Mouse (Mus musculus) activated CD4-positive, CD25-positive, alpha-beta regulatory T cell, adult 4 months (primary cell): ENCODE results near the gene Klhl18. TPM values are rescaled to one million over a fixed set of nuclear protein-coding genes. Genes with fewer than 3 reads are reported as not detected.

Experiments
- ATAC-seq: one replicate; pipeline ENCODE4 v1.8.0; 2017
- polyA plus RNA-seq, 2 experiments: library from polyadenylated mRNA; unstranded; fragments of 100-300 nt; shearing (Covaris generic); gene quantifications; one replicate each; pipeline ENCODE4 v1.2.1; 2017

Gene Klhl18
- polyA plus RNA-seq: 10 to 100 TPM in 1 of 2 experiments, 1 to 10 TPM in 1; 9.3 to 11.2 TPM

DNA sequence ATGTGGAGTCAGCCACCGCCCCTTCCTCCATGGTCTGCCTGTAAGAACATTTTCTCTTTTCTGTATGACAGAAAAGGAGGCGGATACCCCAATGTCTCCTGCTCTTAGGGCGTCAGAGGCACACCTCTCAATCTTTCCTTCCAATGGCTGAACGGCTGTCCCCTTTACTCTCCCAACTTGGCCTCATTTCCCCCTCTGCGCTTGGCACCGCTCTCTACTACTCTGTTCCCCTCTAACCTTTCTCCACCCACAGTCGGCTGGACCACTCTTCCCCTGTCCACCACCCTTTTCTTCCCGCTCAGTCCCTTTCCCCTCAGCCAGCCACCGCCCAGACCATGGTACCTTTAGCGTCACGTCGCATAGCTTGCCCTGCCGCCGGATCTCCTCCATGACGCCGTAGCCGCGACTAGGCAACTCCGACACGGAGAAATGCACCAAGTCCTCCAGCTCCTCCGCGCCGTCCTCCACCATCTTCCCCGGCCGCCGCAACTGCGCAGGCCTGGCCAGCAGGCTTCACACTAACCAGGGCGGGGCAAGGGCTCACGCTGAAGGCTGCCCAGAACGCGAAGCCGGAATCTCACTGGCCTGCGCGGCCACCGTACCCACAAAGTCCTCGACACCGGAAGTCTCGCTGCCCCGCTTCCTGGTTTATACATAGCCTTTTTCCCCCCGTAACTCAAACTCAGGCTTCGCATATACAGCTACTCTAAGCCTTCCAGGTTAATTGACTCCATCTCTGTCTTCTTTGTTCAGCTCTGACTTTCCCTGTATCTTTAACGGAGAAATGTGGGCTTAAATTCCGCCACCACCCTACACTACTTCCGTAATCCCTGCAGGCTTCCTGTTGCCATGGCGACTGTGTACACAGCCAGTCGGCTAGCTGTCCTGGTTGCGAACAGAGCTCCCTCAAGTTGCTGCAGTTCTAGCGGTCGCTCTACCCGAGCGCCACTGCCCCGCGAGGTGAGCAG is at the start of gene Klhl18, which contains the start of gene Kif9:
TSS of gene Klhl18 (minus strand) at position 571 of the 968 bp plus-strand sequence.
TSS of gene Kif9 (plus strand) at position 835 of the 968 bp plus-strand sequence.
- ATAC-seq: peak; percentile 74

GRCm38 (mm10) chr9:110525737-110526136 is 49.2 kb upstream of the Klhl18 start:
- no peak for ATAC-seq

DNA sequence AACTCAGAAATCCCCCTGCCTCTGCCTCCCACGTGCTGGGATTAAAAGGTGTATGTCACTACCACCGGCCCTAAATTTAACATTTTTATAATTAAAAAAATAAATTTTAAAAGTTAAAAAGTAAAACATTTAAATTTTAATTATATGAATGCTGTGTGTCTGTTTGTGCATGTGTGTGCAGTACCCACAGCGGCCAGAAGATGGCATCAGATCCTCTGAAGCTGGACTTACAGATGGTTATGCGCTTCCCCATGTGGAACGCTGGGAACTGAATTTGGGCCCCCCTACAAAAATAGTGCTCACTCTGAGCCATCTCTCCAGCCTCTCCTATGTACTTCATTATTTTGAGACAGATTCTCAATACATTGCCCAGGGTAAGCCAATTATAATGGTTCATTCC is 14.4 kb upstream of the Klhl18 start:
- ATAC-seq: no peak

DNA sequence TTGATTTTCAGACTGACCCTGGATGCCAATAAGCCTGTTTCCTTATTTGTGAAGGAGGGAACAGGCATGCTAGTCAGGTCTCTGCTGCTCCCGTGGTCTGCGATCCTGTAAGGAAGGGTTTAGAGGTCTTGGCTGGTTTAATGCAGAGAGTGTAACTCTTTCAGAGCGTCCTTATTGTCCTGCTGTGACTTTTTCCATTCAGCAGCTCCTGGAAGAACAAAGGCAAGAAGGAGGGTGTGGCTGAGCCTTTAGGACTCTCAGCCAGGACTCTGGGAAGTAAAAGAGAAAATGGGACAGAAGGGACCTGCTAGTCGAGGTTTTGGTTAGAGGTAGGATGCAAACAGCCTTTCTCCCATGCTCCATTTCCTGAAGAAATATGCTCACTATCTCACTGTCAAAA is 12.3 kb upstream of the Klhl18 start:
- ATAC-seq: no peak

DNA sequence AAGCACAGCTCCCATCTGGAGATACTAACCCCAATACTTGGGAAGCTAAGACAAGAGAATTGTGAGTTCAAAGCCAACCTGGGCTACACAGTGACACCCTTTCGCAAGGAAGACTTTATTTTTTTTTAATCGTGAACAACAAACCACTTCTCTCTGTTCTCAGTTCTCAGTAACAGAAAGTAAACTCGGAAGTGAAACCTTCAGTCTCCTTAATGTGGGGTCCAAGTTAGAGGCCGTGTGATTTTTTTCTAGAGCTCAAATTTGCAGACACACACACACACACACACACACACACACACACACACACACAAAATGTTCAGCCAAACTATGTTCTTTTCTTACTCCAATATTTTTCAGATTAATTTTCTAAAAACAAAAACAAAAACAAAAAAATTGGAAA is 2.1 kb upstream of the Klhl18 start:
- ATAC-seq: no peak

DNA sequence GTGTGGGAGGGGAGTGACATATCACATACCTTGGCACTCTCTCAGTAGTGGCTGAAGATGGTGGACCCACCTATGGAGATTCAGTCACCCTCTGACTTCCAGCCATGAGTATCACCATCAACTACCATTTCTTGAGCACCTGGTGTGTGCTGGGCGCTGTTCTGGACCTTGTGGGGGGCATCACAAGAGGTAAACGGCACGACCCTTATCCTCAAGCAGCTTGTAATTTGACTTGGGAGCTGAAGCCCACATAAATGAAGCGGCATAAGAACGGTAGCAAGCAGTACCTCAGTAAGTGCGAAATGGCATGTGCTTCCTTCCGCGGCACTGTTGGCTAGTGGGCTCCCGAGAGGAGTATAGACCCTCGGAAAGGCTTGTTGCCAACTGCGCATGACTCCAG is 1.5 kb upstream of the Klhl18 start:
- ATAC-seq: no peak

GRCm38 (mm10) chr9:110466179-110466578 is 10.3 kb downstream of the Klhl18 start:
- ATAC-seq: peak; percentile 43

GRCm38 (mm10) chr9:110465336-110465735 is 11.2 kb downstream of the Klhl18 start:
- ATAC-seq: no peak

DNA sequence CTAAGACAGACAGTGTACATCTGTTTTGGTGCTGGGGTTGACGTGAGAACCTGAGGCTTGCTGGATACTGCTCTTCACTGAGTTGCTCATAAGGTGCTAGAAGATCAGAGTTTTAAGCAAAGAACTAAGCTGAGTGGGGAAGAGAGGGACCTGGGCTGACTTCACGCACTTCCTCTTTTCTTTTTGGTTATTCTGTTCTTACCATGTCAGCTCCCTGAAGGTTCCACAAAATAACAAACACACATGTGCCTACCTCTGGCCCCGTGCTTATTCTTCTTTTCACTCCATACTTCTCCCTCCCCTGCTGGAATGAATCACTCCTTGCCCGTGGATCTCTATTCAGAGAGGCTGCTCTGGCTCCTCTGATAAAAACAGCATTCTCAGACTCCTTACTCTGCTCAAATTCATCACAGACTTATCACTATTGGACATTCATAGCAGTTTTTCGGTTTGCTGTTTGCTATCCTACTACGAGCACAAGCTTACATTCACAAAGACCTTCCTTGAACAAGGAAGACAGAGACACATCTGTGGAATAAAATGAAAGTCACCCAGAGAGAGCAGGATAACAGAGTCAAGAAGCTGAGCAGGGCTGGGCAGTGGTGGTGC is 12.4 kb downstream of the Klhl18 start:
- no peak for ATAC-seq

DNA sequence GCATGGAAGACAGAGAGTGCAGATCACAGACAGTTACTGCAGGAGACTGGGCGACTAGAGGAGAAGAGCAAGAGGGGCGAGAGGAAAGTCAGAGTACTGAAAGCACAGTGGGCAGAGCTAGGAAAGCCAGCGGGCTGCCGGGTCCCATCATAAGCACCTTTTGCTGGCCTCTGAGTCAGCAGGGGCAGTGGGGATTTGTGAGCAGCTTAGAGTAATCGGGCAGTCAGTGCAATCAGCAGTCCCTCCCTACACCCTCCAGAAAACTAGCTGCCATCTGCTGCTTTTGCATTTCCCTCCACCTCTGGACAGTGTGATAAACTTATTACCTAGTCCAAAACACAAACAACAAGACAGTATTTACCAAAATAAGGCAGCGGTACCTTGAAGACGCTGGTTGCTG is 14.2 kb downstream of the Klhl18 start:
- ATAC-seq: no peak

- peak; percentile 50 for ATAC-seq
Measured at GRCm38 (mm10) chr9:110460884-110461815, 15.3 kb downstream of the Klhl18 start.

DNA sequence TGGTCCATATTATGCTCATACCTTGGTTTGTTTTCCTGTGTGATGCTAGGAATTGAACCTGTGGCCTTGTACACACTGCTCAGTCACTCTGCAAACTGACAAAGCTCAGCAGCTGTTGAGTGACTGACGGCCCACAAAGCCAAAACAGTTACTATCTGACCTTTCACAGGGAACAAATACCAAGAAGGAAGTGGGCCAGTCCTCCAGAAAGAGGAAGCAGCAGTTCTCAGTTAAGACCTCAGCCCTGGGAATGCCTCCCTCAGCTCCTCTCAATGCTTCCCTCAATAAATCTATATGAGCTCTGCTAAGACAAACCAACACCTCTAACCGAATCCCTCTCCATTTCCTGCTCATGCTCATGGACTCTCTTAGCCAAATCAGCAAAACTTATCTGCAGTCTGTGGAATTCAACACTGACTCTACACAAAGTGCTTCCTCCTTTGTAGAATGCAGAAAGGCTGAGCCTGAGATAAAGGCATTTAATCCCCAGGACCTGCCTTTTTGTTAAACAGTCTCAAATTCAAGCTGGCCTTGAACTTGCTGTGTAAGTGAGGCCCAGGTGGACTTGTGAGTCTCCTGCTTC is 17.3 kb downstream of the Klhl18 start:
- no peak for ATAC-seq

GRCm38 (mm10) chr9:110457926-110458325 is 18.6 kb downstream of the Klhl18 start:
- ATAC-seq: peak; percentile 40

GRCm38 (mm10) chr9:110452523-110452922 is 24.0 kb downstream of the Klhl18 start:
- no peak for ATAC-seq

GRCm38 (mm10) chr9:110448857-110449617 is 27.5 kb downstream of the Klhl18 start:
- peak; percentile 65 for ATAC-seq

GRCm38 (mm10) chr9:110448356-110448755 is 28.1 kb downstream of the Klhl18 start:
- ATAC-seq: no peak

- ATAC-seq: no peak
Measured at GRCm38 (mm10) chr9:110440559-110440958, 35.9 kb downstream of the Klhl18 start.

GRCm38 (mm10) chr9:110440049-110440448 is 36.4 kb downstream of the Klhl18 start:
- ATAC-seq: no peak

- no peak for ATAC-seq
Measured at GRCm38 (mm10) chr9:110436041-110436440, 40.5 kb downstream of the Klhl18 start.

GRCm38 (mm10) chr9:110433045-110433444 is 43.4 kb downstream of the Klhl18 start:
- no peak for ATAC-seq

DNA sequence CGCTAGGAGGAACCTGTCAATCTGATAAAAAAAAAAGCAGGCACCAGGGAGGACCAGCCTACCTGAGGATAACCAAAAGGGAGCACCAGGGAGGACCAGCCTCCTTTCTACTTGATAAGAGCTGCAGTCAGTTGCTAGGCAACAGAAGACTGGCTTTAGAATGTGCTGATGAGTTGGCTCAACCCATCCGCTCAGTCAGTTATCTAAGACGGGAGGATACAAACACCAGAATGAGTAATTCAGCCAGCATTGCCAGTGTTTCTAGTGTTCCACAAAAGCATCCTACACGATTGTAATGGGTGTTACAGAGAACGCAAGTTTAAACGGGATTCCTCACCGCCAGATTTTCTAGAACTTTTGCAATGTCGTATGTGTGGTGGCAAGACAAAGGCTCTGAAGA is 45.3 kb downstream of the Klhl18 start:
- no peak for ATAC-seq
